Mouse (Mus musculus): ENCODE results near the gene Fam13a. TPM values are rescaled to one million over a fixed set of nuclear protein-coding genes. Genes with fewer than 3 reads are reported as not detected.

Fam13a gene
- polyA plus RNA-seq, 2 experiments = 2.7 to 5.7 TPM

DNA sequence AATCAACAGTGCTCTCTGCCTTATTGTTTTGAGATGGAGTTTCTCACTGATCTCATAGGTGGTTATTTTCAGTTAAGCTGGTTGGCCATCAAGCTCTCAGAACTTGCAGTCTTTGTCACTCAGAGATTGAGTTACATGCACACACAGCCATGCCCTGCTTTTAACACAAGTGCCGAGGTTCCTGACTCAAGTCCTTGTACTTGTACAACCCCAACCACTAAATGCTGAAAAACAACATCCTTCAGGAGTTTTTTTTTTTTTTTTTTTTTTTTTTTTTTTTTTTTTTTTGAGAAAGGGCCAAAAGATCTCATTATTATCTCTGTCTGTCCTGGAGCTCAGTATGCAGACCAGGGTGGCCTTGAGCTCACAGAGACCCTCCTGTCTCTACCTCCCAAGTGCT, 4.5 kb downstream of the Fam13a start:
- 59% methylated on average over 1 of the region's 1 CpGs for whole genome bisulfite sequencing
- Histone ChIP-seq H3K9me3 (ENCODE audit: control insufficient read depth, low read length) (no peaks in the 10 kb centered on the region), H3K9ac (ENCODE audit: low read depth, low read length, severe bottlenecking) (no peak overlapping the region), H3K4me2 (replicated peaks; ENCODE audit: low read depth, low read length, severe bottlenecking) (no peak overlapping the region), H3K4me1 (ENCODE audit: control insufficient read depth, insufficient read depth, low read length) (no peaks in the 10 kb centered on the region), H3K27me3 (ENCODE audit: control insufficient read depth, insufficient read depth, low read length) (no peaks in the 10 kb centered on the region), H3K36me3 (ENCODE audit: control insufficient read depth, insufficient read depth, low read length) (no peaks in the 10 kb centered on the region), H3K4me3 (replicated peaks; ENCODE audit: low read length) (no peak overlapping the region), H3K27ac (replicated peaks; ENCODE audit: low read depth, low read length) (no peak overlapping the region)
- no peak for TF ChIP-seq POLR2A (IDR thresholded peaks at IDR 0.05; ENCODE audit: borderline replicate concordance, extremely low read depth, insufficient read depth, insufficient read length)
- ATAC-seq (ENCODE audit: low FRiP score, low read depth) (no peak), DNase-seq (ENCODE audit: low spot score) (no peak)

DNA sequence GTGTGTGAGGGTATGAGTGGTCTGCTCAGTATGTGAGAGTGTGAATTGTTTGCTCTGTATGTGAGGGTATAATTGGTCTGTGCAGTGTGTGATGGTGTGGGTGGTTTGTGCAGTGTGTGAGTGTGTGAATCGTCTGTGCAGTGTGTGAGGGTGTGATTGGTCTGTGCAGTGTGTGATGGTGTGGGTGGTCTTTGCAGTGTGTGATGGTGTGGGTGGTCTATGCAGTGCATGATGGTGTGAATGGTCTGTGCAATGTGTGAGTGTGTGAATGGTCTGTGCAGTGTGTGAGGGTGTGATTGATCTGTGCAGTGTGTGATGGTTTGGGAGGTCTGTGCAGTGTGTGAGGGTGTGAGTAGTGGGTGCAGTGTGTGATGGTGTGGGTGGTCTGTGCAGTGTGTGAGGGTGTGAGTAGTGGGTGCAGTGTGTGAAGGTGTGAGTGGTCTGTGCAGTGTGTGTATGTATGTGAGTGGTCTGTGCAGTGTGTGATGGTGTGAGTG, 8.0 kb downstream of the Fam13a start:
- ATAC-seq (ENCODE audit: low FRiP score, low read depth) = no peak
- no peaks in the 10 kb centered on the region for H3K27me3 ChIP-seq (ENCODE audit: control insufficient read depth, insufficient read depth, low read length)
- H3K36me3 ChIP-seq (ENCODE audit: control insufficient read depth, insufficient read depth, low read length) = no peaks in the 10 kb centered on the region
- no peak for TF ChIP-seq POLR2A (IDR thresholded peaks at IDR 0.05; ENCODE audit: borderline replicate concordance, extremely low read depth, insufficient read depth, insufficient read length)
- WGBS = 63% methylated on average over 1 of the region's 1 CpGs
- H3K9me3 ChIP-seq (ENCODE audit: control insufficient read depth, low read length) = no peaks in the 10 kb centered on the region
- H3K4me2 ChIP-seq (replicated peaks; ENCODE audit: low read depth, low read length, severe bottlenecking) = no peak overlapping the region
- H3K4me1 ChIP-seq (ENCODE audit: control insufficient read depth, insufficient read depth, low read length) = no peaks in the 10 kb centered on the region
- no peak overlapping the region for H3K27ac ChIP-seq (replicated peaks; ENCODE audit: low read depth, low read length)
- no peak overlapping the region for H3K9ac ChIP-seq (ENCODE audit: low read depth, low read length, severe bottlenecking)
- no peak for DNase-seq (ENCODE audit: low spot score)
- no peak overlapping the region for H3K4me3 ChIP-seq (replicated peaks; ENCODE audit: low read length)

DNA sequence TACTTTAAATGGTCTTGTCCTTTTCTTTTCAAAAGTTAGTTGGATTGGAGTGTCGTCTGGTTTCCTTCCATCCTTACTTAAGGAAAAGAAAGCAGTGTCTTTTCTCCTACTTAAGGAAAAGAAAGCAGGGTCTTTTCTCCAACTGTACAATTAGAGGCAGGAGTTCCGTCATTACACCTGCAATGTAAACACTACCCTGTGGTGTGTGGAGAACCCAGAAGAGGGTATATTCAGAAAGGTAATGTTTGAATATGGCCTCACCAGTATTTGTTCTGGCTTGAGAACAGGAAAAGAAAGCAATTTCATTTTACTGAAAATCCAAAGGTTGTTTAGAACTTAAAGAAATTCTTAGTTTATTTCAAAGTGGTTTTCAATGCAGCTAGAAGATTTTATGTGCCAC, 9.6 kb downstream of the Fam13a start:
- Histone ChIP-seq H3K9me3 (ENCODE audit: control insufficient read depth, low read length) (no peaks in the 10 kb centered on the region), H3K4me3 (replicated peaks; ENCODE audit: low read length) (no peak overlapping the region), H3K9ac (ENCODE audit: low read depth, low read length, severe bottlenecking) (no peak overlapping the region), H3K27ac (replicated peaks; ENCODE audit: low read depth, low read length) (no peak overlapping the region), H3K4me2 (replicated peaks; ENCODE audit: low read depth, low read length, severe bottlenecking) (no peak overlapping the region), H3K27me3 (ENCODE audit: control insufficient read depth, insufficient read depth, low read length) (no peaks in the 10 kb centered on the region), H3K4me1 (ENCODE audit: control insufficient read depth, insufficient read depth, low read length) (no peaks in the 10 kb centered on the region), H3K36me3 (ENCODE audit: control insufficient read depth, insufficient read depth, low read length) (no peaks in the 10 kb centered on the region)
- no peak for DNase-seq (ENCODE audit: low spot score)
- TF ChIP-seq POLR2A (IDR thresholded peaks at IDR 0.05; ENCODE audit: borderline replicate concordance, extremely low read depth, insufficient read depth, insufficient read length) = no peak
- 75% methylated on average over 2 of the region's 2 CpGs for WGBS
- no peak for ATAC-seq (ENCODE audit: low FRiP score, low read depth)

DNA sequence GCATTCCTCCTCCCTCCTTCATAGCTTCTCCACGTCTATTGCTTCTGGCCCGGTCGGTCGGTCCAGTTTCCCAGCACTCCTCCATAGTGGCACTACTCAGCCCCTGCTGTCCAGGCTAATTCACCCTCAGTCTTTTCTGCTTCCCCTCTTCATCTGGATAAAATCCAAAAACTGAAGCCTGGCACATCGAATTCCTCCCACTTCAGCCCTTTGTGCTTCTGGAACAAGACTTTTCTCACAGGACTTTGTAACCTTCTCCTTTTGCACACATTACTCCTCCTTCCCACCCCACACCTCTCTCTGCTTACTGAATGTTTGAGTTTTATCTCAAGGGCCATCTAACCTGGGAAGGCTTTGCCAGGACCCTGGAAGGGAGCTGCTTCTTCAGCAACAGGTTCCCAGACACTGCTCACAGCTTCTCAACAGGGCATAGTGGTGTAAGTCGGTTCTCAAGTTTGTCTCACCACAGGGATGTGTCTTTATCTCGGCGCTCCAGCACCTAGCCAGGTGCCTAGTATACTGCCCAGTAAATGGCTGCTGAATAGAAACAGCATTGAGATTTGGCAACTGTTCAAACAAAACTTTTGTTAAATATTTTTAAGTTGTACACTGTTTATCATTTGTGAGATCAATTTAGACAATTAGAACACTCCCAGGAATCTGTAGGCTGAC, 10.1 kb downstream of the Fam13a start:
- ATAC-seq (ENCODE audit: low FRiP score, low read depth) = no peak
- no peak for DNase-seq (ENCODE audit: low spot score)
- WGBS = 80% methylated on average over 8 of the region's 8 CpGs
- Histone ChIP-seq H3K9me3 (ENCODE audit: control insufficient read depth, low read length) (no peaks in the 10 kb centered on the region), H3K9ac (ENCODE audit: low read depth, low read length, severe bottlenecking) (no peak overlapping the region), H3K4me1 (ENCODE audit: control insufficient read depth, insufficient read depth, low read length) (no peaks in the 10 kb centered on the region), H3K4me2 (replicated peaks; ENCODE audit: low read depth, low read length, severe bottlenecking) (no peak overlapping the region), H3K27me3 (ENCODE audit: control insufficient read depth, insufficient read depth, low read length) (no peaks in the 10 kb centered on the region), H3K36me3 (ENCODE audit: control insufficient read depth, insufficient read depth, low read length) (no peaks in the 10 kb centered on the region), H3K4me3 (replicated peaks; ENCODE audit: low read length) (no peak overlapping the region), H3K27ac (replicated peaks; ENCODE audit: low read depth, low read length) (no peak overlapping the region)
- TF ChIP-seq POLR2A (IDR thresholded peaks at IDR 0.05; ENCODE audit: borderline replicate concordance, extremely low read depth, insufficient read depth, insufficient read length) = no peak

DNA sequence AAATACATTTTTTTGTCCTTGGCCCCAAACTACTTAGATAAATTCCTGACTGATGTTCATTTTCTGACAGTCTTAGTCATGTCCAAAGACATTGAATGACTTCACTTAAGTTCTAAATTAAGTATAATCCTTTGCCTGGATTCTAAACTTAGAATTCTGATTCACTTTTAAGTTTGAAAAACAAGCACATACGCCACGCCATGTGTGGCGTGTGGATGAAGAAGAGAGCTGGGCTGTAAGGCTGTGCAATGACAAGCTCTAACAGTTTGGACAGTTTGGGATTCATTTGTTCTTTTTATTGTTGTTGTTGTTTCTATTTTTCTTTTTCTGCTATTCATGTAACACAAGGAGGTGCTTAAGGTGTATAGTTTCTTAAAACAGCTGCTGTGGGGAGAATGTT, 13.6 kb downstream of the Fam13a start:
- H3K9me3 ChIP-seq (ENCODE audit: control insufficient read depth, low read length) = no peaks in the 10 kb centered on the region
- no peak for TF ChIP-seq POLR2A (IDR thresholded peaks at IDR 0.05; ENCODE audit: borderline replicate concordance, extremely low read depth, insufficient read depth, insufficient read length)
- ATAC-seq (ENCODE audit: low FRiP score, low read depth) (no peak), DNase-seq (ENCODE audit: low spot score) (no peak)
- no peaks in the 10 kb centered on the region for H3K36me3 ChIP-seq (ENCODE audit: control insufficient read depth, insufficient read depth, low read length)
- no peaks in the 10 kb centered on the region for H3K27me3 ChIP-seq (ENCODE audit: control insufficient read depth, insufficient read depth, low read length)
- no peak overlapping the region for H3K4me2 ChIP-seq (replicated peaks; ENCODE audit: low read depth, low read length, severe bottlenecking)
- H3K4me3 ChIP-seq (replicated peaks; ENCODE audit: low read length) = no peak overlapping the region
- no peaks in the 10 kb centered on the region for H3K4me1 ChIP-seq (ENCODE audit: control insufficient read depth, insufficient read depth, low read length)
- H3K9ac ChIP-seq (ENCODE audit: low read depth, low read length, severe bottlenecking) = no peak overlapping the region
- H3K27ac ChIP-seq (replicated peaks; ENCODE audit: low read depth, low read length) = no peak overlapping the region
- WGBS = 90% methylated on average over 3 of the region's 3 CpGs
